Comparison of ENCODE assay signal across 11 mouse cellular contexts in the genomic region with DNA sequence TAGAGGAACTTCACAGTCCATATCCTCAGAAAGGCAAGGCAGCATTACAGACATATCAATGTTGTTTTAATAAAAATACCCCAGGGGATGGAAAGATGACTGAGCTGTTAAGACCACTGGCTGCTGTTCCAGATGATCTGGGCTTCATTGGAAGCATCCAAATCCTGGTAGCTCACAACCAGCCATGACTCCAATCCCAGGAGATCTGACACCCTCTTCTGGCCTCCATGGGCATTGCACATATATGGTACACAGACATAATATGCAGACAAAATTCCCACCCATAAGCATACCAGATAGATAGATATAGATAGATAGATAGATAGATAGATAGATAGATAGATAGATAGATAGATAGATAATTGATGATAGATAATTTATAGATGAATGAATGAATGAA. TPM values are rescaled to one million over a fixed set of nuclear protein-coding genes. Genes with fewer than 3 reads are reported as not detected.
DNase-seq lines count a peak whose midpoint lies in the region; ATAC-seq lines count a peak whose summit lies in the region.
"Had no signal": no experiment of that assay in that cellular context is flagged by ENCODE, and none has a peak within 500 bp of the region (broad histone marks: within the 10 kb centered on the region; RNA-seq: fewer than 3 reads in every experiment).

No protein-coding gene starts in this region.

- no peaks in the 10 kb centered on the region for H3K27me3 ChIP-seq in hindbrain, embryonic 11.5 days (ENCODE audit: control insufficient read depth, insufficient read depth, low read length)
- H3K27me3 ChIP-seq in hindbrain, embryonic 14.5 days (ENCODE audit: control insufficient read depth, insufficient read depth, low read length), result no peaks in the 10 kb centered on the region
- no peaks in the 10 kb centered on the region for H3K27me3 ChIP-seq in midbrain, embryonic 10.5 days (ENCODE audit: low read depth, poor library complexity, severe bottlenecking)
- no peaks in the 10 kb centered on the region for H3K27me3 ChIP-seq in midbrain, embryonic 16.5 days (ENCODE audit: control insufficient read depth, insufficient read depth, low read depth, low read length)
- no peaks in the 10 kb centered on the region for H3K27me3 ChIP-seq in neural tube, embryonic 11.5 days (ENCODE audit: control insufficient read depth, insufficient read depth, low read length)

- DNase-seq in hindbrain, embryonic 11.5 days (ENCODE audit: low spot score), result peak; percentile 44
- DNase-seq in hindbrain, embryonic 14.5 days (ENCODE audit: low spot score), result no peak
- peak; percentile 19 for DNase-seq in midbrain, embryonic 10.5 days (ENCODE audit: low spot score)
- peak; percentile 57 for DNase-seq in ZHBTc4 (ENCODE audit: low read depth, low spot score)
- peak; percentile 41 for DNase-seq in neural tube, embryonic 11.5 days (ENCODE audit: low spot score)
- no peak for DNase-seq in frontal cortex, adult 2 months (ENCODE audit: extremely low spot score in 1 of 2, low spot score in 1 of 2)
- DNase-seq in gastrocnemius, postnatal 25 days, result no peak
- DNase-seq: gastrocnemius, postnatal 14 days; lung, adult 2 months; thymus, adult 2 months had no signal

- no peak overlapping the region for H3K9ac ChIP-seq in hindbrain, embryonic 11.5 days (ENCODE audit: low read depth, low read length)
- no peak overlapping the region for H3K9ac ChIP-seq in hindbrain, embryonic 14.5 days
- no peak overlapping the region for H3K9ac ChIP-seq in midbrain, embryonic 16.5 days (ENCODE audit: low read depth, low read length)
- no peak overlapping the region for H3K9ac ChIP-seq in neural tube, embryonic 11.5 days (ENCODE audit: low read length)

- no peak overlapping the region for H3K4me3 ChIP-seq in hindbrain, embryonic 11.5 days (ENCODE audit: low read depth, low read length)
- H3K4me3 ChIP-seq in hindbrain, embryonic 14.5 days (replicated peaks; ENCODE audit: low read length), result no peak overlapping the region
- H3K4me3 ChIP-seq in midbrain, embryonic 10.5 days, result no peak overlapping the region
- H3K4me3 ChIP-seq in midbrain, embryonic 16.5 days (ENCODE audit: low read depth, low read length), result no peak overlapping the region
- H3K4me3 ChIP-seq in neural tube, embryonic 11.5 days (ENCODE audit: low read depth, low read length), result no peak overlapping the region

- no peak for ATAC-seq in hindbrain, embryonic 11.5 days (ENCODE audit: low FRiP score)
- ATAC-seq in hindbrain, embryonic 14.5 days (ENCODE audit: low FRiP score), result no peak
- no peak for ATAC-seq in midbrain, embryonic 16.5 days
- ATAC-seq in neural tube, embryonic 11.5 days (ENCODE audit: insufficient read depth, low FRiP score, low TSS enrichment), result no peak

- no peaks in the 10 kb centered on the region for H3K4me1 ChIP-seq in hindbrain, embryonic 11.5 days (replicated peaks; ENCODE audit: control insufficient read depth, insufficient read depth, low read length)
- no peaks in the 10 kb centered on the region for H3K4me1 ChIP-seq in hindbrain, embryonic 14.5 days (replicated peaks; ENCODE audit: control insufficient read depth, insufficient read depth, low read length)
- no peaks in the 10 kb centered on the region for H3K4me1 ChIP-seq in midbrain, embryonic 10.5 days
- H3K4me1 ChIP-seq in midbrain, embryonic 16.5 days (ENCODE audit: control insufficient read depth, insufficient read depth, low read length), result no peaks in the 10 kb centered on the region
- no peaks in the 10 kb centered on the region for H3K4me1 ChIP-seq in neural tube, embryonic 11.5 days (ENCODE audit: control insufficient read depth, insufficient read depth, low read length)

- no peak overlapping the region for H3K4me2 ChIP-seq in hindbrain, embryonic 11.5 days (replicated peaks; ENCODE audit: low read depth, low read length)
- no peak overlapping the region for H3K4me2 ChIP-seq in hindbrain, embryonic 14.5 days (replicated peaks)
- no peak overlapping the region for H3K4me2 ChIP-seq in midbrain, embryonic 16.5 days (ENCODE audit: low read length)
- no peak overlapping the region for H3K4me2 ChIP-seq in neural tube, embryonic 11.5 days (ENCODE audit: low read depth)

- H3K36me3 ChIP-seq in hindbrain, embryonic 11.5 days (ENCODE audit: control insufficient read depth, insufficient read depth, low read length), result no peaks in the 10 kb centered on the region
- H3K36me3 ChIP-seq in hindbrain, embryonic 14.5 days (replicated peaks; ENCODE audit: control insufficient read depth, insufficient read depth), result no peaks in the 10 kb centered on the region
- no peaks in the 10 kb centered on the region for H3K36me3 ChIP-seq in midbrain, embryonic 10.5 days
- no peaks in the 10 kb centered on the region for H3K36me3 ChIP-seq in midbrain, embryonic 16.5 days (ENCODE audit: control insufficient read depth, insufficient read depth, low read length)
- no peaks in the 10 kb centered on the region for H3K36me3 ChIP-seq in neural tube, embryonic 11.5 days (ENCODE audit: control insufficient read depth, insufficient read depth, low read length)

- no peak overlapping the region for H3K27ac ChIP-seq in hindbrain, embryonic 11.5 days (ENCODE audit: low read depth, low read length)
- H3K27ac ChIP-seq in hindbrain, embryonic 14.5 days, result no peak overlapping the region
- no peak overlapping the region for H3K27ac ChIP-seq in midbrain, embryonic 10.5 days (replicated peaks)
- H3K27ac ChIP-seq in midbrain, embryonic 16.5 days (ENCODE audit: low read length), result no peak overlapping the region
- H3K27ac ChIP-seq in neural tube, embryonic 11.5 days (ENCODE audit: low read depth, low read length), result no peak overlapping the region

- no peaks in the 10 kb centered on the region for H3K9me3 ChIP-seq in hindbrain, embryonic 11.5 days (ENCODE audit: control insufficient read depth, low read length)
- H3K9me3 ChIP-seq in hindbrain, embryonic 14.5 days (ENCODE audit: control insufficient read depth, low read length), result no peaks in the 10 kb centered on the region
- H3K9me3 ChIP-seq in midbrain, embryonic 10.5 days (replicated peaks), result no peaks in the 10 kb centered on the region
- no peaks in the 10 kb centered on the region for H3K9me3 ChIP-seq in midbrain, embryonic 16.5 days (replicated peaks; ENCODE audit: control insufficient read depth, low read length, poor library complexity, severe bottlenecking)
- no peaks in the 10 kb centered on the region for H3K9me3 ChIP-seq in neural tube, embryonic 11.5 days (ENCODE audit: control insufficient read depth, low read length)

RNA-seq across cellular contexts. Expression of a gene that starts 59.6 kb away (rescaled TPM):
- polyA plus RNA-seq in hindbrain, embryonic 11.5 days (2014; fragmentation: Nextera tagmentation; extraction: Ambion mirVana), result 21.1 and 31.1 TPM in 2 replicates
- 18.4 and 19.6 TPM in 2 replicates for polyA plus RNA-seq in hindbrain, embryonic 14.5 days (2014; fragmentation: Nextera tagmentation; extraction: Ambion mirVana)
- polyA plus RNA-seq in midbrain, embryonic 10.5 days (2016; fragmentation: Nextera tagmentation; extraction: Ambion mirVana), result 19.9 and 20.2 TPM in 2 replicates
- polyA plus RNA-seq in midbrain, embryonic 16.5 days (2015; fragmentation: Nextera tagmentation; extraction: Ambion mirVana), result 14.2 and 19.8 TPM in 2 replicates
- 21.9 and 24.2 TPM in 2 replicates for polyA plus RNA-seq in neural tube, embryonic 11.5 days (2014; fragmentation: Nextera tagmentation; extraction: Ambion mirVana)
- polyA plus RNA-seq in frontal cortex, adult 2 months (2012; rRNA removed), result 11.1 and 17.4 TPM in 2 replicates
- 1 to 10 TPM in 1 of 2 experiments, under 1 TPM in 1; 0.99 to 2.2 TPM for total RNA-seq in gastrocnemius, postnatal 25 days (2021)

Comparison
In these comparisons a context has a peak if more than half of its experiments do, and no peak if none do; other contexts are left out.
1. DNase-seq: peak in hindbrain, embryonic 11.5 days (single experiment), midbrain, embryonic 10.5 days (single experiment), ZHBTc4 (single experiment) and neural tube, embryonic 11.5 days (single experiment); none in hindbrain, embryonic 14.5 days (single experiment), frontal cortex, adult 2 months (0 of 2) and gastrocnemius, postnatal 25 days (single experiment).